Mouse (Mus musculus) spleen, adult 2 months (tissue): ENCODE measurements around the gene Aars2. TPM values are rescaled to one million over a fixed set of nuclear protein-coding genes. Genes with fewer than 3 reads are reported as not detected.

Source experiments
- DNase-seq, 2 experiments: peaks; one replicate each; pipeline versions ENCODE4 v3.0.0 to v3.0.0-alpha.2; 2012 to 2021; ENCODE audit warnings: low spot score in 2 of 2, low read depth in 1 of 2
- H3K27ac ChIP-seq: fragments of 200-500 bp; 2 replicates; pipeline ENCODE4 v1.5.1; 2012; ENCODE audit warnings: low read length, inconsistent platforms; ENCODE audit not compliant: insufficient read depth
- H3K27me3 ChIP-seq: fragments of 200-500 bp; 2 replicates; pipeline ENCODE4 v1.6.1; 2012; ENCODE audit warnings: mild to moderate bottlenecking, moderate library complexity, low read length, inconsistent platforms; ENCODE audit not compliant: control insufficient read depth, insufficient read depth
- H3K36me3 ChIP-seq: fragments of 200-500 bp; 2 replicates; pipeline ENCODE4 v1.6.1; 2012; ENCODE audit warnings: mild to moderate bottlenecking, low read length, inconsistent platforms; ENCODE audit not compliant: control insufficient read depth, insufficient read depth
- H3K4me1 ChIP-seq: fragments of 200-500 bp; 2 replicates; pipeline ENCODE4 v1.6.1; 2011; ENCODE audit warnings: inconsistent platforms; ENCODE audit not compliant: control insufficient read depth, insufficient read depth, insufficient read length
- H3K4me3 ChIP-seq: fragments of 200-500 bp; 2 replicates; pipeline ENCODE4 v1.5.1; 2011; ENCODE audit warnings: mild to moderate bottlenecking, inconsistent platforms; ENCODE audit not compliant: insufficient read depth, insufficient read length; ENCODE audit errors: extremely low read depth
- CTCF ChIP-seq: fragments of 200-500 bp; IDR thresholded peaks from 2 replicates; pipeline ENCODE4 v1.5.1; 2011; ENCODE audit warnings: mild to moderate bottlenecking, inconsistent platforms; ENCODE audit not compliant: insufficient read depth, insufficient read length, insufficient replicate concordance; ENCODE audit errors: extremely low read depth
- POLR2A ChIP-seq: fragments of 200-500 bp; IDR thresholded peaks from 2 replicates; pipeline ENCODE4 v1.6.1; 2011; ENCODE audit warnings: low read depth, low read length, inconsistent platforms
- WGBS: fragments of 180-500 bp; shearing (Covaris S2); methylation state at CpG from one replicate; pipeline ENCODE4 v1.1.7; 2018; 5-methylcytosine and 5-hydroxymethylcytosine counted together
- polyA plus RNA-seq: library from polyadenylated mRNA; depleted of rRNA; stranded (reverse); fragments of >200 nt; gene quantifications from 2 replicates; pipeline ENCODE4 v1.2.3, GENCODE M21; 2012; rRNA removed

Gene Aars2
- polyA plus RNA-seq, 1 experiment = 11.9 TPM

DNA sequence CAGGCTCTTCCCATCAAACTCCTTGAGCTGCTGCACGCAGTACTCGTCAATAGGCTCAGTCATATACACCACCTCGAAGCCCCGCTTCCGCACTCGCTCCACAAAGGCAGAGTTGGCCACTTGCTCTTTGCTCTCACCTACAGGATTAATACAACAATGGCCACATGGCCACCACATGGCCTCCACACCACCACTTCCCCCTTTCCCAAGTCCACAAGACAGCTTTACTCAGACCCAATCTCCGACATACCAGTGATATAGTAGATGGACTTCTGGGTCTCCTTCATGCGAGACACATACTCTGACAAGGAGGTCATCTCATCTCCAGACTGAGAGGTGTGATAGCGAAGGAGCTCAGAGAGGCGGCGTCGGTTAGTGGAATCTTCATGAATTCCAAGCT lies 62.3 kb downstream of the Aars2 start:
- peaks cover 1% of the 10 kb centered on the region for H3K4me1 ChIP-seq
- peaks cover 44% of the 10 kb centered on the region for H3K36me3 ChIP-seq
- DNase-seq = no peak
- TF ChIP-seq CTCF (no peak), POLR2A (no peak)
- H3K27ac ChIP-seq = no peak overlapping the region
- H3K27me3 ChIP-seq = no peaks in the 10 kb centered on the region
- no peak overlapping the region for H3K4me3 ChIP-seq
- 92% methylated on average over 12 of the region's 12 CpGs for WGBS

DNA sequence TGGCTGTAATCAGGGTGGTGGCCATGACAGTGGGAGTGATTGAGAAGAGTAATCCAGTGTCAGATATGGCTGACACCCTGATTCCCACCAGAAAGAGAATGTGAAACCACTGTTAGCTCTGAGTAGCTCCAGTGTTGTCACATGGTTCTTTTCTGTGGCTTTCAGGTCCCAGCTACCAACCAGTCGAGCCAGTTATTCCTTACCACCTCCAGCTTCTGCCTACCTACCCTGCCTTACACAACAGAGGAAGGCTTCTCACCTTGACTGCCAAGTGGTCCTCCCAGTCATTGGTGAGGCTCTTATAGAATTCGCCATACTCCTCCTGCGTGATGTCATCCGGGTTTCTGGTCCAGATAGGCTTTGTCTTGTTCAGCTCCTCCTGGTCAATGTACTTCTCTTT lies 63.4 kb downstream of the Aars2 start:
- H3K36me3 ChIP-seq = peaks cover 44% of the 10 kb centered on the region
- H3K27ac ChIP-seq = no peak overlapping the region
- WGBS = 78% methylated on average over 4 of the region's 4 CpGs
- no peak for TF ChIP-seq POLR2A
- no peak for TF ChIP-seq CTCF
- no peaks in the 10 kb centered on the region for H3K27me3 ChIP-seq
- no peak for DNase-seq
- H3K4me1 ChIP-seq = peaks cover 8% of the 10 kb centered on the region; the same call in 1 of the 2 replicates
- no peak overlapping the region for H3K4me3 ChIP-seq

Other genes starting within 250 kb of the Aars2 start
- 6.0 and 6.1 TPM in 2 replicates for gene Cdc5l, start 73.1 kb upstream of the Aars2 start, polyA plus RNA-seq
- not detected in 2 replicates for gene Spats1, start 31.4 kb upstream of the Aars2 start, polyA plus RNA-seq
- 0.16 and 0.45 TPM in 2 replicates for gene Tcte1, start 16.6 kb downstream of the Aars2 start, polyA plus RNA-seq
- gene Tmem151b, start 42.8 kb downstream of the Aars2 start, polyA plus RNA-seq = 2.3 and 2.8 TPM in 2 replicates
- 50.4 and 65.9 TPM in 2 replicates for gene Nfkbie, start 48.9 kb downstream of the Aars2 start, polyA plus RNA-seq
- 70.9 and 71.3 TPM in 2 replicates for gene Slc35b2, start 57.0 kb downstream of the Aars2 start, polyA plus RNA-seq
- 194 and 202 TPM in 2 replicates for gene Hsp90ab1, start 66.4 kb downstream of the Aars2 start, polyA plus RNA-seq
- gene Slc29a1, start 92.8 kb downstream of the Aars2 start, polyA plus RNA-seq = 108 and 122 TPM in 2 replicates
- gene Mymx, start 95.3 kb downstream of the Aars2 start, polyA plus RNA-seq = not detected in 2 replicates
- not detected in 2 replicates for gene Capn11, start 152.5 kb downstream of the Aars2 start, polyA plus RNA-seq
- 54.1 and 81.9 TPM in 2 replicates for gene Mrpl14, start 179.5 kb downstream of the Aars2 start, polyA plus RNA-seq
- gene Tmem63b, start 180.1 kb downstream of the Aars2 start, polyA plus RNA-seq = 27.4 and 30.3 TPM in 2 replicates
- not detected in 2 replicates for gene 1600014C23Rik, start 227.0 kb downstream of the Aars2 start, polyA plus RNA-seq